ENCODE assay signal across 8 mouse cellular contexts in the genomic region with DNA sequence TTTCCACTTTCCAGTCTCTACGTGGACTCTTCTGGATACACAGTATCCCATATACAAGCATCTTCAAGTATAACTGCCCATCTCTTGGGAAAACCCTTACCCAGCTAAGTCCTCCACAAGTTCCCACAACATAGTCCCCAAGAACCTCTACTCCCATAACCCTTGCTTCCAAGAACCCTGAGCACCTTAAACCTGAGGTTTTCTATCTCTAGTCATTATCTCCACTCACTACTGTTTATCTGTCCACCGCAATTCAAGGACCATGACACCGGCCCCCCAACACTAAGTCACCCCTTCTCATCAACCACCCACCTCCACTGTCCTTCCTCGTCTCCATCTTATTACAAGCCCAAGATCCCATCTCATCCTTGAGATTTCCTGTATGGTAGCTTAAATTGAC. TPM values are rescaled to one million over a fixed set of nuclear protein-coding genes. Genes with fewer than 3 reads are reported as not detected.
DNase-seq lines count a peak whose midpoint lies in the region; ATAC-seq and TF ChIP-seq lines count a peak whose summit lies in the region.

No protein-coding gene starts in this region.

- TF ChIP-seq POLR2A in lung, adult 2 months (IDR thresholded peaks at IDR 0.05; ENCODE audit: borderline replicate concordance, extremely low read depth, low read depth, low read length) = no peak

- no peak for DNase-seq in lung, adult 2 months
- DNase-seq in lung, postnatal 14 days = no peak
- no peak for DNase-seq in ovary, postnatal 36 days (ENCODE audit: low spot score)
- no peak for DNase-seq in embryo, embryonic 10.5 days (ENCODE audit: low spot score)
- no peak for DNase-seq in frontal cortex, adult 2 months (ENCODE audit: extremely low spot score in 1 of 2, low spot score in 1 of 2)

- WGBS in lung, adult 2 months = 26% methylated on average over 4 of the region's 4 CpGs
- WGBS in embryonic facial prominence, embryonic 15.5 days = 44% methylated on average over 4 of the region's 4 CpGs
- 38% methylated on average over 4 of the region's 4 CpGs for WGBS in intestine, embryonic 16.5 days
- 48% methylated on average over 4 of the region's 4 CpGs for WGBS in neural tube, embryonic 14.5 days

- H3K4me1 ChIP-seq in lung, adult 2 months (ENCODE audit: control insufficient read depth, insufficient read depth, low read length) = peaks cover 10% of the 10 kb centered on the region
- peaks cover 50% of the 10 kb centered on the region for H3K4me1 ChIP-seq in embryonic facial prominence, embryonic 15.5 days
- H3K4me1 ChIP-seq in intestine, embryonic 16.5 days (ENCODE audit: control insufficient read depth, insufficient read depth, low read length) = peaks cover 33% of the 10 kb centered on the region
- peaks cover 25% of the 10 kb centered on the region for H3K4me1 ChIP-seq in neural tube, embryonic 14.5 days (ENCODE audit: control insufficient read depth, insufficient read depth, low read length)

- peak overlapping the region; percentile 100; the same call in 1 of the 2 replicates for H3K27ac ChIP-seq in embryonic facial prominence, embryonic 15.5 days (replicated peaks)
- 0 out of 2 replicates have a peak overlapping the region, but pooled peaks have one; percentile 2 for H3K27ac ChIP-seq in intestine, embryonic 16.5 days (ENCODE audit: low read length)
- no peak overlapping the region for H3K27ac ChIP-seq in neural tube, embryonic 14.5 days (ENCODE audit: low read depth, low read length)

- TF ChIP-seq CTCF in lung, adult 2 months (IDR thresholded peaks at IDR 0.05; ENCODE audit: insufficient read depth, low read length) = no peak

- peak overlapping the region; percentile 61 for H3K4me2 ChIP-seq in embryonic facial prominence, embryonic 15.5 days (replicated peaks)
- peak overlapping the region; percentile 90 for H3K4me2 ChIP-seq in intestine, embryonic 16.5 days (ENCODE audit: low read depth, low read length)
- peak overlapping the region; percentile 78 for H3K4me2 ChIP-seq in neural tube, embryonic 14.5 days (ENCODE audit: low read depth, low read length)

- H3K9ac ChIP-seq in embryonic facial prominence, embryonic 15.5 days = peak overlapping the region; percentile 97
- H3K9ac ChIP-seq in intestine, embryonic 16.5 days (ENCODE audit: low read depth, low read length) = peak overlapping the region; percentile 93
- peak overlapping the region; percentile 89 for H3K9ac ChIP-seq in neural tube, embryonic 14.5 days (replicated peaks; ENCODE audit: low read depth, low read length)

- H3K27me3 ChIP-seq in embryonic facial prominence, embryonic 15.5 days = peaks cover 9% of the 10 kb centered on the region
- no peaks in the 10 kb centered on the region; the same call in 1 of the 2 replicates for H3K27me3 ChIP-seq in intestine, embryonic 16.5 days (replicated peaks; ENCODE audit: control insufficient read depth, insufficient read depth, low read length)
- H3K27me3 ChIP-seq in neural tube, embryonic 14.5 days (ENCODE audit: control insufficient read depth, insufficient read depth, low read length) = no peaks in the 10 kb centered on the region

- peaks cover 36% of the 10 kb centered on the region for H3K36me3 ChIP-seq in embryonic facial prominence, embryonic 15.5 days
- peaks cover 10% of the 10 kb centered on the region for H3K36me3 ChIP-seq in intestine, embryonic 16.5 days (ENCODE audit: control insufficient read depth, insufficient read depth, low read length)
- peaks cover 21% of the 10 kb centered on the region for H3K36me3 ChIP-seq in neural tube, embryonic 14.5 days (ENCODE audit: control insufficient read depth, insufficient read depth, low read length)

- H3K9me3 ChIP-seq in embryonic facial prominence, embryonic 15.5 days (replicated peaks) = no peaks in the 10 kb centered on the region
- H3K9me3 ChIP-seq in intestine, embryonic 16.5 days (ENCODE audit: control insufficient read depth, low read length) = no peaks in the 10 kb centered on the region
- no peaks in the 10 kb centered on the region for H3K9me3 ChIP-seq in neural tube, embryonic 14.5 days (ENCODE audit: control insufficient read depth, low read length)

- H3K4me3 ChIP-seq in lung, adult 2 months (replicated peaks; ENCODE audit: extremely low read depth, low read depth, low read length) = peak overlapping the region; percentile 86
- peak overlapping the region; percentile 79 for H3K4me3 ChIP-seq in embryonic facial prominence, embryonic 15.5 days (replicated peaks)
- peak overlapping the region; percentile 81 for H3K4me3 ChIP-seq in intestine, embryonic 16.5 days (ENCODE audit: low read length)
- H3K4me3 ChIP-seq in neural tube, embryonic 14.5 days (ENCODE audit: low read depth, low read length) = peak overlapping the region; percentile 62

- no peak for ATAC-seq in embryonic facial prominence, embryonic 15.5 days (ENCODE audit: insufficient number of reproducible peaks, low FRiP score, low TSS enrichment, low read depth)
- no peak for ATAC-seq in intestine, embryonic 16.5 days
- no peak for ATAC-seq in neural tube, embryonic 14.5 days (ENCODE audit: low read depth)

RNA-seq across cellular contexts. Expression of gene Ube2m, which starts 1.3 kb away (rescaled TPM):
- 82.5 and 143 TPM in 2 replicates for polyA plus RNA-seq in lung, adult 2 months (2012; rRNA removed)
- polyA plus RNA-seq in embryonic facial prominence, embryonic 15.5 days (2015; fragmentation: Nextera tagmentation; extraction: Ambion mirVana) = 126 and 127 TPM in 2 replicates
- 19.5 and 25.0 TPM in 2 replicates for polyA plus RNA-seq in intestine, embryonic 16.5 days (2015; fragmentation: Nextera tagmentation; extraction: Ambion mirVana)
- 142 and 146 TPM in 2 replicates for polyA plus RNA-seq in neural tube, embryonic 14.5 days (2014; fragmentation: Nextera tagmentation; extraction: Ambion mirVana)
- polyA plus RNA-seq in frontal cortex, adult 2 months (2012; rRNA removed) = 362 and 411 TPM in 2 replicates

RNA-seq across cellular contexts. Expression of gene Chmp2a, which starts 2.2 kb away (rescaled TPM):
- 68.5 and 93.5 TPM in 2 replicates for polyA plus RNA-seq in lung, adult 2 months (2012; rRNA removed)
- 179 and 184 TPM in 2 replicates for polyA plus RNA-seq in embryonic facial prominence, embryonic 15.5 days (2015; fragmentation: Nextera tagmentation; extraction: Ambion mirVana)
- polyA plus RNA-seq in intestine, embryonic 16.5 days (2015; fragmentation: Nextera tagmentation; extraction: Ambion mirVana) = 199 and 202 TPM in 2 replicates
- 196 and 199 TPM in 2 replicates for polyA plus RNA-seq in neural tube, embryonic 14.5 days (2014; fragmentation: Nextera tagmentation; extraction: Ambion mirVana)
- polyA plus RNA-seq in frontal cortex, adult 2 months (2012; rRNA removed) = 239 and 244 TPM in 2 replicates

RNA-seq across cellular contexts. Expression of gene Mzf1, which starts 17.8 kb away (rescaled TPM):
- polyA plus RNA-seq in lung, adult 2 months (2012; rRNA removed) = 2.3 and 2.5 TPM in 2 replicates
- 4.4 and 4.6 TPM in 2 replicates for polyA plus RNA-seq in embryonic facial prominence, embryonic 15.5 days (2015; fragmentation: Nextera tagmentation; extraction: Ambion mirVana)
- polyA plus RNA-seq in intestine, embryonic 16.5 days (2015; fragmentation: Nextera tagmentation; extraction: Ambion mirVana) = 1.4 and 1.8 TPM in 2 replicates
- polyA plus RNA-seq in neural tube, embryonic 14.5 days (2014; fragmentation: Nextera tagmentation; extraction: Ambion mirVana) = 8.4 and 9.0 TPM in 2 replicates
- polyA plus RNA-seq in frontal cortex, adult 2 months (2012; rRNA removed) = 15.4 and 16.7 TPM in 2 replicates

RNA-seq across cellular contexts. Expression of gene Zbtb45, which starts 27.0 kb away (rescaled TPM):
- 23.5 and 30.7 TPM in 2 replicates for polyA plus RNA-seq in lung, adult 2 months (2012; rRNA removed)
- polyA plus RNA-seq in embryonic facial prominence, embryonic 15.5 days (2015; fragmentation: Nextera tagmentation; extraction: Ambion mirVana) = 26.0 and 29.4 TPM in 2 replicates
- 22.2 and 23.2 TPM in 2 replicates for polyA plus RNA-seq in intestine, embryonic 16.5 days (2015; fragmentation: Nextera tagmentation; extraction: Ambion mirVana)
- 36.0 and 40.5 TPM in 2 replicates for polyA plus RNA-seq in neural tube, embryonic 14.5 days (2014; fragmentation: Nextera tagmentation; extraction: Ambion mirVana)
- 34.3 and 36.8 TPM in 2 replicates for polyA plus RNA-seq in frontal cortex, adult 2 months (2012; rRNA removed)

RNA-seq across cellular contexts. Expression of gene Trim28, which starts 37.9 kb away (rescaled TPM):
- 170 and 214 TPM in 2 replicates for polyA plus RNA-seq in lung, adult 2 months (2012; rRNA removed)
- polyA plus RNA-seq in embryonic facial prominence, embryonic 15.5 days (2015; fragmentation: Nextera tagmentation; extraction: Ambion mirVana) = 279 and 290 TPM in 2 replicates
- polyA plus RNA-seq in intestine, embryonic 16.5 days (2015; fragmentation: Nextera tagmentation; extraction: Ambion mirVana) = 116 and 131 TPM in 2 replicates
- 251 and 280 TPM in 2 replicates for polyA plus RNA-seq in neural tube, embryonic 14.5 days (2014; fragmentation: Nextera tagmentation; extraction: Ambion mirVana)
- 234 and 279 TPM in 2 replicates for polyA plus RNA-seq in frontal cortex, adult 2 months (2012; rRNA removed)
